Mouse (Mus musculus): ENCODE data around the gene Etfb. TPM values are rescaled to one million over a fixed set of nuclear protein-coding genes. Genes with fewer than 3 reads are reported as not detected.

Etfb gene
- polyA plus RNA-seq, 1 experiment from 2014 or later = 226 TPM

DNA sequence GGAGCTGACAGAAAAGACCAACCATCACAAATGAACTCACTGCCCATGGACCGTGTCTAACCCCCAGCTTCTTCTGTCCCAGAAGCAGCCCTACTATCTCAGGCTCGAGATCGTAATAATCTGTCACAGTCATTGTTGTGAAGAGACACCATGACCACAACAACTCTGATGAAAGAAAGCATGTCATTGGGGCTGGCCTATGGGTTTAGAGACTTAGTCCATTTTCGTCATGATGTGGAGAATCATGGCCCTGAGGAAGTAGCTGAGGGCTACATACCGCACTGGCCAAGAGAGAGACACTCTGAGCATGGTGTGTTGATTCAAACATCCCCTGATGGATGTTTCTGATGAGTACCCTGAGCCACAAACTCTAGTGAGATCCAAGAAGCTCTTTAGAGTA lies 9.2 kb upstream of the Etfb start:
- H3K4me3 ChIP-seq = no peak overlapping the region
- WGBS = 87% methylated on average over 5 of the region's 5 CpGs
- H3K4me1 ChIP-seq (replicated peaks) = no peaks in the 10 kb centered on the region
- H3K36me3 ChIP-seq = no peaks in the 10 kb centered on the region
- H3K9me3 ChIP-seq = peaks cover 2% of the 10 kb centered on the region; the same call in 1 of the 2 replicates
- no peaks in the 10 kb centered on the region for H3K27me3 ChIP-seq (ENCODE audit: insufficient read depth, poor library complexity, severe bottlenecking)
- H3K27ac ChIP-seq = no peak overlapping the region
- no peak for DNase-seq (ENCODE audit: low spot score)

DNA sequence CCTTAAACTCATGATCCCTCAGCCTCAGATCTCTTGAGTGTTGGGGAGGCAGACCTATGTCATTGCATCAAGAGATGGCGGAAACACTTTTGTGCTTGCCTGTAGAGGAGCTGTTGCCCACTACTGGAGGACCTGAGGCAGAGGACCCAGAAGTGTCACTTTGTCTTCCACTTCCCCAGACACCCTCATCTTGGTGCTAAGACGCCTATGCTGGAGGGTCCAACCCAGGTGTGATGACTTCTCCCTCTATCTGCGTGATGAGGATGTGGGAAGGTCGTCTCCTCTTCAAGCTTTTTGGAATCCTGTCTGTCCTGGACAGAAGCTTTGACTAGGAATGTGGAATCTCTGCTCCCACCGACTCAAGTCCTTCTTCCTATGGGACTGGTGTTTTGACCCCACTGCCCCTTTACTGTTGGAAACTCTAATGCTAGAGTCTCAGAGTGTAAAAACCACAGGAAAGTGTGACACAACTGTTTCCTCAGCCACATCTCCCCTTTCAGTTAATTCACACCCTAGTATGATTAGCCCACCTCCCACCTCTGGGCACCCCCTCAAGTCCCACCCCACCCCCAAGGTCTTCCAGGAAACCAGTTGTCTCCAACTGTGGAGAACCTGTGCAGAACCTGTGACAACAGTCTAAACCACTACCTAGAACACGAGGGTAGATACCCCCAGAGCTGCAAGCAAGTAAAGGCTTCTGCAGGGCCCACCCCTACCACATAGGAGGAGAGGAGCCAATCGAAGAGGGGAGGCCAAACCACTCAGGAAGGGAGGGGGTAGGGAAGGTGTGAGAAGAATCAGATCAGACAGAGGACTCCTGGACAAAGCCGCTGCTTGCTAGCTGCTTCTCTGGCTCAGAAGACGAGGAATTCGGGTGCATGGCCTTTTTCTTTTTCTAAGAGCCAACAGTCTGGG lies 7.3 kb upstream of the Etfb start, which contains the start of gene Nkg7:
TSS of gene Nkg7 (plus strand) at position 733 of the 915 bp plus-strand sequence.
- Histone ChIP-seq H3K27me3 (ENCODE audit: insufficient read depth, poor library complexity, severe bottlenecking) (no peaks in the 10 kb centered on the region), H3K9me3 (peaks cover 2% of the 10 kb centered on the region; the same call in 1 of the 2 replicates), H3K4me3 (no peak within 1 kb of the TSS), H3K4me1 (replicated peaks) (no peaks in the 10 kb centered on the region), H3K36me3 (no peaks in the 10 kb centered on the region), H3K27ac (no peak within 1 kb of the TSS)
- 78% methylated on average over 10 of the region's 10 CpGs for WGBS
- no peak for DNase-seq (ENCODE audit: low spot score)

GRCm38 (mm10) chr7:43438611-43439010 lies 5.3 kb upstream of the Etfb start:
- H3K27ac ChIP-seq = no peak overlapping the region
- peaks cover 10% of the 10 kb centered on the region for H3K4me1 ChIP-seq (replicated peaks)
- no peak for DNase-seq (ENCODE audit: low spot score)
- H3K27me3 ChIP-seq (ENCODE audit: insufficient read depth, poor library complexity, severe bottlenecking) = no peaks in the 10 kb centered on the region
- H3K9me3 ChIP-seq = no peaks in the 10 kb centered on the region
- H3K36me3 ChIP-seq = no peaks in the 10 kb centered on the region
- H3K4me3 ChIP-seq = no peak overlapping the region
- WGBS = 85% methylated on average over 4 of the region's 4 CpGs

- Histone ChIP-seq H3K36me3 (no peaks in the 10 kb centered on the region), H3K9me3 (no peaks in the 10 kb centered on the region), H3K4me3 (no peak within 1 kb of the TSS), H3K27ac (no peak within 1 kb of the TSS), H3K27me3 (ENCODE audit: insufficient read depth, poor library complexity, severe bottlenecking) (no peaks in the 10 kb centered on the region), H3K4me1 (replicated peaks) (peaks cover 22% of the 10 kb centered on the region)
- 86% methylated on average over 6 of the region's 6 CpGs for WGBS
- no peak for DNase-seq (ENCODE audit: low spot score)
These were observed 3.4 kb upstream of the Etfb start, which contains the start of gene Cldnd2 for GRCm38 (mm10) chr7:43440482-43440881. Cldnd2 (plus strand) TSS chr7:43440782.

GRCm38 (mm10) chr7:43441071-43441470 lies 2.8 kb upstream of the Etfb start:
- DNase-seq (ENCODE audit: low spot score) = no peak
- 91% methylated on average over 3 of the region's 3 CpGs for WGBS

GRCm38 (mm10) chr7:43442684-43443083 lies 1.2 kb upstream of the Etfb start:
- Histone ChIP-seq H3K9me3 (no peaks in the 10 kb centered on the region), H3K36me3 (no peaks in the 10 kb centered on the region), H3K4me1 (replicated peaks) (peaks cover 22% of the 10 kb centered on the region), H3K27me3 (ENCODE audit: insufficient read depth, poor library complexity, severe bottlenecking) (no peaks in the 10 kb centered on the region), H3K4me3 (peak overlapping the region; percentile 66), H3K27ac (peak overlapping the region; percentile 84)
- DNase-seq (ENCODE audit: low spot score) = no peak
- 13% methylated on average over 9 of the region's 9 CpGs for WGBS

More at GRCm38 (mm10) chr7:43441071-43441470, 2.8 kb upstream of the Etfb start:
- Histone ChIP-seq H3K27me3 (ENCODE audit: insufficient read depth, poor library complexity, severe bottlenecking) (no peaks in the 10 kb centered on the region), H3K27ac (no peak overlapping the region), H3K4me3 (no peak overlapping the region), H3K36me3 (no peaks in the 10 kb centered on the region), H3K9me3 (no peaks in the 10 kb centered on the region), H3K4me1 (replicated peaks) (peaks cover 22% of the 10 kb centered on the region)

DNA sequence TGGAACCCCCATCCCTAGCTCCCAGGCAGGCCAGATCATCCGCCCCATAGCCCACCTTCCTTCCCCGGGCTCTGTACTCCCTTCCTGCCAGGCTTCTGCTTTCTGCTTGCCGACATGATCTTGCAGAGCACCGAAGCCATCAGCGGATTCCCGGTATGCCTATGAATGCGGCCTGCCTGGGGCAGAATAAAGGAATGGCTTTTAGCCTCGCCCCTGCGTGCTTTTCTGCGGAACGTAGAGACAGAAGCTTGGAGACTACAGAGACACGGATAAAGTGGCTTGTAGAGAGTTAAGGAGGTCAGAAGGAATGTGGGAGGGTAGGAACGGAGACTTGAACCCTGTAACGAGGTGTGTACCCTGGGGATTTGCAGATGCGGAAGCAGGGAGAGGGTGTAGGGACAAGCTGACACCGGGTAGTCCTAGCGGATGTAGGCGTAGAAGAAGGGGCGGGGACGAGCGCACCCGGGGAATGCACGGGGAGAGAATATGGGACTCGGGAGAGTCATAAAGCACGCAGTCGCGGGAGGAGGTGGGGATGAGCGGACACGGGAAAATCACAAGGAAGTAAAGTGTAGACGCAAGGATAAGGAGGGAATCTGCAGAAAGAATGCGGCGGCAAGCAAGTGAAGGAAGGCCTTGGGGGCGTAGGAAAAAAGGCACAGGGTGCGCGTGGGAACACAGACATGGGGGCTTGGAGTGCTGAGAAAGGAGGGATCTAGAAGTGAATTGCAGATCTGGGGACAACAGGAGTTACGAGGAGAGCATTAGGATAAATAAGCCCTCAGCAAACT lies 562 bp upstream of the Etfb start:
- Histone ChIP-seq H3K4me1 (replicated peaks) (peaks cover 22% of the 10 kb centered on the region), H3K9me3 (no peaks in the 10 kb centered on the region), H3K4me3 (peak overlapping the region; percentile 66), H3K27ac (peak overlapping the region; percentile 84), H3K36me3 (no peaks in the 10 kb centered on the region), H3K27me3 (ENCODE audit: insufficient read depth, poor library complexity, severe bottlenecking) (no peaks in the 10 kb centered on the region)
- WGBS = under 1% methylated on average over 36 of the region's 36 CpGs
- DNase-seq (ENCODE audit: low spot score) = peak; percentile 76

DNA sequence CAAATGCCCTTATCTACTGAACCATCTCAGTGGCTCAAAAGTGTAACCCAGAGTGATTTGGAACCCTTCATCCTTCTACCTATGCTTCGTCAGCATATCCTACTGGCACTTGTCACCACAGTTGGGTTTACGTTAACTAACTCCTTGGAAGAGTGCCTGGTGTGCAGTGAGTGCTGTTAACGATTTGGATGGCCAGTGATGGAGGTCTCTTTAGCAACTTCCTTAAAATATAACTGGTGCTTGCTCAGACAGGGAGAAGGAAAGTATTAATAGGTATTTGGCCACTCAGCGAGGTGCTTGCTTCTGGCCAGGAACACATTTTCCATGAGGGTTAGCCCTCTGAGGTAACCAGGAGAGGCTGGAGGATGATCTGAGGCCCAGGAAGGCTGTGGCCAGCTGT lies 3.9 kb downstream of the Etfb start:
- H3K9me3 ChIP-seq = no peaks in the 10 kb centered on the region
- no peaks in the 10 kb centered on the region for H3K27me3 ChIP-seq (ENCODE audit: insufficient read depth, poor library complexity, severe bottlenecking)
- H3K27ac ChIP-seq = no peak overlapping the region
- no peak for DNase-seq (ENCODE audit: low spot score)
- WGBS = 91% methylated on average over 4 of the region's 4 CpGs
- peaks cover 16% of the 10 kb centered on the region for H3K4me1 ChIP-seq (replicated peaks)
- H3K4me3 ChIP-seq = no peak overlapping the region
- H3K36me3 ChIP-seq = peaks cover 8% of the 10 kb centered on the region

DNA sequence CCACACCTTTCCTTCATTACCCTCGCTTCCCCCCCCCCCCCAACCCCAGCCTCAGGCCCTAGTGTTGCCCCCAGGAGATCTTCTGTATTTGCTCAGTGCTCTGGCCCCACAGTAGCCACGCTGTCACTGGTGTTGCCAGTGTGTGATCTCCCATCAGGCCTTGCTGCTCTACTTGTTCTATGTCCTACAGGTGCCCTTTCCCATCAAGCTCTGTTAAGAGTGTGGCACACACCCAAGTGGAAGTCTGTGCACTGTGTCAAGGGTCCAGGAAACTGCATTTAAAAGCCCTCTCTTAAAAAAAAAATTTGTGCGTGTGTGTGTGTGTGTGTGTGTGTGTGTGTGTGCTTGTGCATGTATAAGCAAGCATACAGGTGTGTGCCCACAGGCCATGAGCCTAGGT lies 4.4 kb downstream of the Etfb start:
- DNase-seq (ENCODE audit: low spot score) = no peak
- Histone ChIP-seq H3K27me3 (ENCODE audit: insufficient read depth, poor library complexity, severe bottlenecking) (no peaks in the 10 kb centered on the region), H3K4me1 (replicated peaks) (peaks cover 12% of the 10 kb centered on the region), H3K9me3 (no peaks in the 10 kb centered on the region), H3K4me3 (no peak overlapping the region), H3K36me3 (peaks cover 12% of the 10 kb centered on the region), H3K27ac (no peak overlapping the region)
- 91% methylated on average over 3 of the region's 3 CpGs for WGBS

DNA sequence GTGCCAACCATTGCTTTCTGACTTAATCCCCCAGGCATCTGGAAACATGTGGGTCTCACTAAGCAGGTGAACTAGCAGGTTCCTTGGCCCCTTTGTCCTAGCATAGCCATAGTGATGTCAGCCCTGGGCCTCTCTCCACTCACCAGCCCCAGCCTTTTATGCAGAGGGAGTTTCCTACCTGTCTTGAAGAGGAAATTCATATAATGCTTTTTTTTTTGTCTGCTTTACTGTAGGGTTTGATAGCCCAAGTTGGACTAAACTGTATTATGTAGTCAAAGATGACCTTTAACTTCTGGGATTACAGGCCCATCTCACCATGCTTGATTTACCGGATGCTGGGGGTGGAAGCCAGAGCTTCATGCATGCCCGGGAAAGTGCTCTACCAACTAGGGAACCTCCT lies 5.9 kb downstream of the Etfb start:
- WGBS = 95% methylated on average over 2 of the region's 2 CpGs
- no peak overlapping the region for H3K27ac ChIP-seq
- no peak overlapping the region for H3K4me3 ChIP-seq
- peaks cover 28% of the 10 kb centered on the region for H3K36me3 ChIP-seq
- H3K4me1 ChIP-seq (replicated peaks) = peaks cover 4% of the 10 kb centered on the region
- DNase-seq (ENCODE audit: low spot score) = no peak
- no peaks in the 10 kb centered on the region for H3K27me3 ChIP-seq (ENCODE audit: insufficient read depth, poor library complexity, severe bottlenecking)
- H3K9me3 ChIP-seq = no peaks in the 10 kb centered on the region

DNA sequence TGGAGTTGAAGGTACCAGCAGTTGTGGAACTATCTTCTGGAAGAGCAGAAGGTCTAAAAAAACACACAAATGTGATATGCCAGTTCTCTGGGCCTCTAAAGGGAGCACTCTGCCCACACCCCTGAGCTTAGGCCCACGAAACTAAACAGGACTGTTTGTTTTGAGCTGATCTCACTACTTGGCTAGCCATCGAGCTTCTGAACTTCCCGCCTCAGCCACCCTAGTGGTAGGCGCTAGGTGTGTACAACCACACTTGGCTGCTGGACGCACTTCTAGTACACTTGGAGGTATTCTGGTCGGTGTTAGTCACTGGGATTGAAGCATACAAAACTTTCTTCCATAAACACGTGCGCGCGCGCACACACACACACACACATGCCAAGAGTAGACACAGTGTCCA lies 7.8 kb downstream of the Etfb start:
- Histone ChIP-seq H3K27ac (no peak overlapping the region), H3K9me3 (no peaks in the 10 kb centered on the region), H3K27me3 (ENCODE audit: insufficient read depth, poor library complexity, severe bottlenecking) (no peaks in the 10 kb centered on the region), H3K36me3 (peaks cover 47% of the 10 kb centered on the region), H3K4me3 (no peak overlapping the region), H3K4me1 (replicated peaks) (no peaks in the 10 kb centered on the region)
- WGBS = 96% methylated on average over 11 of the region's 11 CpGs
- DNase-seq (ENCODE audit: low spot score) = no peak

- no peak overlapping the region for H3K27ac ChIP-seq
- DNase-seq (ENCODE audit: low spot score) = no peak
- H3K27me3 ChIP-seq (ENCODE audit: insufficient read depth, poor library complexity, severe bottlenecking) = no peaks in the 10 kb centered on the region
- peaks cover 56% of the 10 kb centered on the region for H3K36me3 ChIP-seq
- 50% methylated on average over 4 of the region's 4 CpGs for WGBS
- H3K9me3 ChIP-seq = no peaks in the 10 kb centered on the region
- no peak overlapping the region for H3K4me3 ChIP-seq
- H3K4me1 ChIP-seq (replicated peaks) = no peaks in the 10 kb centered on the region
These were observed 8.7 kb downstream of the Etfb start for GRCm38 (mm10) chr7:43452609-43453008.
